Mouse (Mus musculus) embryonic facial prominence, embryonic 10.5 days (tissue): ENCODE data around the gene Npas2. TPM values are rescaled to one million over a fixed set of nuclear protein-coding genes. Genes with fewer than 3 reads are reported as not detected.

ENCODE experiments used
- DNase-seq: peaks from one replicate; pipeline ENCODE4 v3.0.0-alpha.2; 2017; ENCODE audit warnings: low spot score
- H3K27ac ChIP-seq: fragments of 300-500 bp; sonication (generic); replicated peaks from 2 replicates; pipeline ENCODE4 v1.5.1; 2016; ENCODE audit warnings: mild to moderate bottlenecking
- H3K27me3 ChIP-seq: fragments of 300-500 bp; sonication (generic); replicated peaks from 2 replicates; pipeline ENCODE4 v1.6.1; 2016; ENCODE audit warnings: low read depth, mild to moderate bottlenecking; ENCODE audit not compliant: poor library complexity, severe bottlenecking
- H3K36me3 ChIP-seq: fragments of 300-500 bp; sonication (generic); replicated peaks from 2 replicates; pipeline ENCODE4 v1.6.1; 2016; ENCODE audit warnings: mild to moderate bottlenecking, moderate library complexity
- H3K4me1 ChIP-seq: fragments of 300-500 bp; sonication (generic); 2 replicates; pipeline ENCODE4 v1.6.1; 2016
- H3K4me3 ChIP-seq: fragments of 300-500 bp; sonication (generic); 2 replicates; pipeline ENCODE4 v1.5.1; 2016; ENCODE audit warnings: mild to moderate bottlenecking, moderate library complexity
- H3K9me3 ChIP-seq: fragments of 300-500 bp; sonication (generic); 2 replicates; pipeline ENCODE4 v1.6.1; 2016; ENCODE audit warnings: mild to moderate bottlenecking
- WGBS: fragments of 180-500 bp; shearing (Covaris S2); methylation state at CpG from one replicate; pipeline ENCODE4 v1.1.7; 2016; 5-methylcytosine and 5-hydroxymethylcytosine counted together
- polyA plus RNA-seq: library from polyadenylated mRNA; unstranded; fragments of >200 nt; fragmentation: Nextera tagmentation; extraction: Ambion mirVana; gene quantifications from 2 replicates; pipeline ENCODE4 v1.2.1, GENCODE M21; 2016

The Npas2 gene
- polyA plus RNA-seq, 1 experiment from 2014 or later = 0.12 TPM

GRCm38 (mm10) chr1:39361754-39362514 lies 168.4 kb downstream of the Npas2 start:
- no peaks in the 10 kb centered on the region for H3K9me3 ChIP-seq
- WGBS = 27% methylated on average over 24 of the region's 24 CpGs
- DNase-seq = peak; percentile 31

GRCm38 (mm10) chr1:39362515-39362893 lies 169.0 kb downstream of the Npas2 start:
- no peak for DNase-seq
- 50% methylated on average over 7 of the region's 7 CpGs for whole genome bisulfite sequencing
- Histone ChIP-seq H3K4me3 (no peak overlapping the region), H3K27me3 (peaks cover 21% of the 10 kb centered on the region), H3K9me3 (no peaks in the 10 kb centered on the region), H3K36me3 (no peaks in the 10 kb centered on the region), H3K4me1 (peaks cover 27% of the 10 kb centered on the region), H3K27ac (no peak overlapping the region)

More at GRCm38 (mm10) chr1:39361754-39362514, 168.4 kb downstream of the Npas2 start:
- Histone ChIP-seq H3K4me3 (peak overlapping the region; percentile 45), H3K27me3 (peaks cover 21% of the 10 kb centered on the region), H3K36me3 (no peaks in the 10 kb centered on the region), H3K27ac (no peak overlapping the region; the same call in 1 of the 2 replicates), H3K4me1 (peaks cover 24% of the 10 kb centered on the region)

- Histone ChIP-seq H3K27me3 (peaks cover 18% of the 10 kb centered on the region), H3K4me1 (peaks cover 35% of the 10 kb centered on the region), H3K4me3 (no peak overlapping the region), H3K27ac (no peak overlapping the region), H3K36me3 (peaks cover 18% of the 10 kb centered on the region), H3K9me3 (no peaks in the 10 kb centered on the region)
- WGBS = 52% methylated on average over 1 of the region's 1 CpGs
- no peak for DNase-seq
Observed at GRCm38 (mm10) chr1:39365562-39365961, 172.0 kb downstream of the Npas2 start.

- H3K27me3 ChIP-seq = peaks cover 3% of the 10 kb centered on the region; the same call in 1 of the 2 replicates
- peaks cover 33% of the 10 kb centered on the region for H3K36me3 ChIP-seq
- 27% methylated on average over 6 of the region's 6 CpGs for WGBS
- H3K4me1 ChIP-seq = peaks cover 28% of the 10 kb centered on the region
- peak; percentile 25 for DNase-seq
- H3K9me3 ChIP-seq = no peaks in the 10 kb centered on the region
- H3K4me3 ChIP-seq = peak overlapping the region; percentile 78
- H3K27ac ChIP-seq = peak overlapping the region; percentile 98
Observed at GRCm38 (mm10) chr1:39367045-39367444, 173.5 kb downstream of the Npas2 start.

- under 1% methylated on average over 62 of the region's 62 CpGs for WGBS
- Histone ChIP-seq H3K4me1 (peaks cover 22% of the 10 kb centered on the region), H3K4me3 (peak within 1 kb of the TSS; percentile 78), H3K27me3 (no peaks in the 10 kb centered on the region), H3K9me3 (no peaks in the 10 kb centered on the region), H3K36me3 (peaks cover 39% of the 10 kb centered on the region), H3K27ac (peak within 1 kb of the TSS; percentile 98)
- peak; percentile 98 for DNase-seq
Observed at GRCm38 (mm10) chr1:39367601-39368266, 174.2 kb downstream of the Npas2 start, which contains the start of gene Rpl31. TSS of gene Rpl31 (plus strand) at chr1:39367842.

GRCm38 (mm10) chr1:39368267-39368841 lies 174.8 kb downstream of the Npas2 start:
- no peak for DNase-seq
- Histone ChIP-seq H3K36me3 (peaks cover 46% of the 10 kb centered on the region), H3K4me3 (peak overlapping the region; percentile 78), H3K9me3 (no peaks in the 10 kb centered on the region), H3K27me3 (no peaks in the 10 kb centered on the region), H3K4me1 (peaks cover 22% of the 10 kb centered on the region), H3K27ac (peak overlapping the region; percentile 98)
- WGBS = under 1% methylated on average over 34 of the region's 34 CpGs

GRCm38 (mm10) chr1:39370431-39370830 lies 176.9 kb downstream of the Npas2 start:
- peaks cover 60% of the 10 kb centered on the region for H3K36me3 ChIP-seq
- H3K27ac ChIP-seq = no peak overlapping the region
- DNase-seq = no peak
- no peaks in the 10 kb centered on the region for H3K27me3 ChIP-seq
- no peak overlapping the region for H3K4me3 ChIP-seq
- 87% methylated on average over 6 of the region's 6 CpGs for WGBS
- H3K4me1 ChIP-seq = peaks cover 17% of the 10 kb centered on the region
- H3K9me3 ChIP-seq = no peaks in the 10 kb centered on the region

- no peak for DNase-seq
- Histone ChIP-seq H3K9me3 (no peaks in the 10 kb centered on the region), H3K27ac (no peak overlapping the region), H3K27me3 (no peaks in the 10 kb centered on the region), H3K36me3 (peaks cover 72% of the 10 kb centered on the region), H3K4me1 (peaks cover 8% of the 10 kb centered on the region), H3K4me3 (no peak overlapping the region)
- WGBS = 82% methylated on average over 8 of the region's 8 CpGs
Observed at GRCm38 (mm10) chr1:39372220-39372843, 178.8 kb downstream of the Npas2 start.

GRCm38 (mm10) chr1:39373378-39373777 lies 179.8 kb downstream of the Npas2 start:
- Histone ChIP-seq H3K4me3 (no peak overlapping the region), H3K36me3 (peaks cover 78% of the 10 kb centered on the region), H3K27ac (no peak overlapping the region), H3K4me1 (peaks cover 8% of the 10 kb centered on the region), H3K9me3 (no peaks in the 10 kb centered on the region), H3K27me3 (no peaks in the 10 kb centered on the region)
- WGBS = 69% methylated on average over 4 of the region's 4 CpGs
- DNase-seq = no peak

GRCm38 (mm10) chr1:39374231-39374809 lies 180.8 kb downstream of the Npas2 start:
- H3K9me3 ChIP-seq = no peaks in the 10 kb centered on the region
- 87% methylated on average over 5 of the region's 5 CpGs for WGBS
- H3K27me3 ChIP-seq = no peaks in the 10 kb centered on the region
- no peak overlapping the region for H3K4me3 ChIP-seq
- peaks cover 3% of the 10 kb centered on the region for H3K4me1 ChIP-seq
- no peak for DNase-seq
- peaks cover 73% of the 10 kb centered on the region for H3K36me3 ChIP-seq
- no peak overlapping the region for H3K27ac ChIP-seq

- DNase-seq = no peak
- no peaks in the 10 kb centered on the region for H3K27me3 ChIP-seq
- WGBS = 90% methylated on average over 7 of the region's 7 CpGs
- no peak overlapping the region for H3K4me3 ChIP-seq
- peaks cover 55% of the 10 kb centered on the region for H3K36me3 ChIP-seq
- H3K27ac ChIP-seq = no peak overlapping the region
- no peaks in the 10 kb centered on the region for H3K9me3 ChIP-seq
- no peaks in the 10 kb centered on the region for H3K4me1 ChIP-seq
Observed at GRCm38 (mm10) chr1:39376121-39376520, 182.6 kb downstream of the Npas2 start.

- WGBS = 89% methylated on average over 9 of the region's 9 CpGs
- Histone ChIP-seq H3K4me3 (no peak overlapping the region), H3K27ac (no peak overlapping the region), H3K4me1 (no peaks in the 10 kb centered on the region), H3K27me3 (no peaks in the 10 kb centered on the region), H3K9me3 (no peaks in the 10 kb centered on the region), H3K36me3 (peaks cover 48% of the 10 kb centered on the region)
- no peak for DNase-seq
Observed at GRCm38 (mm10) chr1:39376726-39377240, 183.3 kb downstream of the Npas2 start.
